Mouse (Mus musculus): Measurements from ENCODE around the gene Gm6899. TPM values are rescaled to one million over a fixed set of nuclear protein-coding genes. Genes with fewer than 3 reads are reported as not detected.

Gm6899 gene
- total and polyA plus RNA-seq, 3 experiments: 0.60 TPM; not detected in 2

DNA sequence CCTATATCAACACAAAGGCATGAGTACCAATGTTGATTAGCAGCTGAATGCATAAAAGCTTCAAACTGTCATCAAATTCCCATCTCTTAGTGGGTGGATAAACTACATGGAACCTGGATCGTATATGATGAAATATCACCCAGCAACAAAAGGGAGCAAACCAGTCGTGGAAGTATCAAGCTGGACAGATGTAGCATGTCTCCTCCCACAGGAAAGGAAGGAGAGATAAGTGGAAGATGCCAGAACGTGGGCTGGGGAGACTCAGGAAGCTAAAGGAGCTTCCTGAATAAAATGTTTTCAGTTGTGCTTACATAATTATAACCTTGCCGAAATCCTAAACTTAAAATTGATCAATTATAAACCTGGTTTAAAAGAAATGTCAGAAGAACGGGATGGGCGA, 4.1 kb downstream of the Gm6899 start:
- H3K4me3 ChIP-seq (replicated peaks in 1 of 3; ENCODE audit: low read depth in 2 of 3, low read length in 2 of 3, poor library complexity in 1 of 3): no peak overlapping the region
- H3K4me1 ChIP-seq (ENCODE audit: control insufficient read depth in 1 of 2, insufficient read depth in 2 of 2): peaks cover 4 to 38% of the 10 kb centered on the region in 2 experiments
- H3K9me3 ChIP-seq (replicated peaks; ENCODE audit: low read length): no peaks in the 10 kb centered on the region
- dilution Hi-C loops (cut with MboI; ENCODE audit: extremely low pct_ligation_motif_present, extremely low pct_unique_long_range_greater_than_20kb, low sequenced_read_pairs) (no loop called here), in situ Hi-C loops (cut with MboI; ENCODE audit: low pct_ligation_motif_present, low pct_unique_long_range_greater_than_20kb, low sequenced_read_pairs) (loop anchor here (5.0 kb wide), 1 partner anchor 40 kb away; no protein-coding TSS in a partner anchor)
- H3K27me3 ChIP-seq (replicated peaks): no peaks in the 10 kb centered on the region
- no peak overlapping the region for H3K27ac ChIP-seq (ENCODE audit: insufficient read depth, low read depth)
- DNase-seq (ENCODE audit: extremely low read depth): no peak
- no peak overlapping the region for H3K4me2 ChIP-seq (ENCODE audit: insufficient read depth, low read depth, poor library complexity, severe bottlenecking)
- no peak for TF ChIP-seq PAX5 (IDR thresholded peaks at IDR 0.05; ENCODE audit: low read length)
- TF ChIP-seq POLR2A (IDR thresholded peaks at IDR 0.05; ENCODE audit: low read depth, low read length): no peak
- TF ChIP-seq RCOR1 (conservative IDR thresholded peaks at IDR 0.05; ENCODE audit: low read depth, low read length): no peak
- TF ChIP-seq USF1 (IDR thresholded peaks at IDR 0.05; ENCODE audit: low read depth, low read length): no peak
- no peak for TF ChIP-seq CHD2 (IDR thresholded peaks at IDR 0.05; ENCODE audit: low read length)
- TF ChIP-seq TBP (conservative IDR thresholded peaks at IDR 0.05; ENCODE audit: low read depth, low read length): no peak
- no peak for TF ChIP-seq E2F4 (IDR thresholded peaks at IDR 0.05; ENCODE audit: insufficient replicate concordance, low read depth, low read length)
- no peak overlapping the region for H3K9ac ChIP-seq (ENCODE audit: insufficient read depth, low read depth)
- peaks cover 6% of the 10 kb centered on the region; the same call in 1 of the 2 replicates for H3K79me2 ChIP-seq (replicated peaks; ENCODE audit: control insufficient read depth, extremely low read depth, insufficient read depth, poor library complexity, severe bottlenecking)
- no peaks in the 10 kb centered on the region for H3K36me3 ChIP-seq (replicated peaks in 1 of 2; ENCODE audit: control insufficient read depth in 1 of 2, insufficient read depth in 1 of 2, low read length in 1 of 2)

DNA sequence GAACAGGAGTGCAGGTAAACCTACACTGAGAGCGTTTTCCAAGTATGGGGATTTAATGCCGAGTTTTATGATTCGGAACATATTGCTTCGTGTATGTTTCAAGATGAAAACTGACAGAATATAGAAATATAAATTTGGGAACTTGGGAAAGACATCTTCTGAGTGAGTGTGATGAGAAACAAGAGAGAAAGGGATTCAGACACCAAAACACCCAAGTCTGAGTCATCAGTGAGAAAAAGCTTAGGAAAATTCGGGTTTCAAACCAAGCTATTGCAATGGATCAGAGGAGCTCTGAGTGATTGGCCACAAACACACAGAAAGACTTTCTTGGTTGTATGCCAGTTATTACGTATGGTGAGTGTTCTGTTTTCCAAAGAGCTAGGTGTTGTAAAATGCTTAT, 4.7 kb downstream of the Gm6899 start:
- Histone ChIP-seq H3K27me3 (replicated peaks) (no peaks in the 10 kb centered on the region), H3K36me3 (replicated peaks in 1 of 2; ENCODE audit: control insufficient read depth in 1 of 2, insufficient read depth in 1 of 2, low read length in 1 of 2) (no peaks in the 10 kb centered on the region), H3K9me3 (replicated peaks; ENCODE audit: low read length) (no peaks in the 10 kb centered on the region), H3K9ac (ENCODE audit: insufficient read depth, low read depth) (no peak overlapping the region), H3K27ac (ENCODE audit: insufficient read depth, low read depth) (no peak overlapping the region), H3K79me2 (replicated peaks; ENCODE audit: control insufficient read depth, extremely low read depth, insufficient read depth, poor library complexity, severe bottlenecking) (no peaks in the 10 kb centered on the region; the same call in 1 of the 2 replicates), H3K4me1 (ENCODE audit: control insufficient read depth in 1 of 2, insufficient read depth in 2 of 2) (peaks cover 7 to 41% of the 10 kb centered on the region in 2 experiments), H3K4me3 (replicated peaks in 1 of 3; ENCODE audit: low read depth in 2 of 3, low read length in 2 of 3, poor library complexity in 1 of 3) (no peak overlapping the region), H3K4me2 (ENCODE audit: insufficient read depth, low read depth, poor library complexity, severe bottlenecking) (no peak overlapping the region)
- no peak for DNase-seq (ENCODE audit: extremely low read depth)
- TF ChIP-seq MAFK (IDR thresholded peaks at IDR 0.05; ENCODE audit: insufficient replicate concordance, low read length) (no peak), MAZ (IDR thresholded peaks at IDR 0.05; ENCODE audit: low read depth, low read length) (no peak), CHD1 (IDR thresholded peaks at IDR 0.05; ENCODE audit: low read depth, low read length) (no peak), POLR2AphosphoS2 (IDR thresholded peaks at IDR 0.05; ENCODE audit: low read depth, low read length) (no peak), HCFC1 (IDR thresholded peaks at IDR 0.05; ENCODE audit: low read depth, low read length) (no peak), MYC (IDR thresholded peaks at IDR 0.05; ENCODE audit: low read depth, low read length) (no peak), EP300 (IDR thresholded peaks at IDR 0.05; ENCODE audit: low read length) (no peak), KAT2A (IDR thresholded peaks at IDR 0.05; ENCODE audit: insufficient replicate concordance, low read length) (no peak), MXI1 (IDR thresholded peaks at IDR 0.05; ENCODE audit: low read depth, low read length) (no peak), E2F4 (IDR thresholded peaks at IDR 0.05; ENCODE audit: insufficient replicate concordance, low read depth, low read length) (no peak), POLR2A (IDR thresholded peaks at IDR 0.05; ENCODE audit: low read depth, low read length) (no peak), UBTF (IDR thresholded peaks at IDR 0.05; ENCODE audit: low read depth, low read length) (no peak)
- in situ Hi-C loops (cut with MboI; ENCODE audit: low pct_ligation_motif_present, low pct_unique_long_range_greater_than_20kb, low sequenced_read_pairs) (loop anchor here (5.0 kb wide), 1 partner anchor 40 kb away; no protein-coding TSS in a partner anchor), dilution Hi-C loops (cut with MboI; ENCODE audit: extremely low pct_ligation_motif_present, extremely low pct_unique_long_range_greater_than_20kb, low sequenced_read_pairs) (no loop called here)
